Mouse (Mus musculus): ENCODE measurements around the gene Nrip1. TPM values are rescaled to one million over a fixed set of nuclear protein-coding genes. Genes with fewer than 3 reads are reported as not detected.

The Nrip1 gene
- polyA plus RNA-seq, 1 experiment: 9.6 TPM

DNA sequence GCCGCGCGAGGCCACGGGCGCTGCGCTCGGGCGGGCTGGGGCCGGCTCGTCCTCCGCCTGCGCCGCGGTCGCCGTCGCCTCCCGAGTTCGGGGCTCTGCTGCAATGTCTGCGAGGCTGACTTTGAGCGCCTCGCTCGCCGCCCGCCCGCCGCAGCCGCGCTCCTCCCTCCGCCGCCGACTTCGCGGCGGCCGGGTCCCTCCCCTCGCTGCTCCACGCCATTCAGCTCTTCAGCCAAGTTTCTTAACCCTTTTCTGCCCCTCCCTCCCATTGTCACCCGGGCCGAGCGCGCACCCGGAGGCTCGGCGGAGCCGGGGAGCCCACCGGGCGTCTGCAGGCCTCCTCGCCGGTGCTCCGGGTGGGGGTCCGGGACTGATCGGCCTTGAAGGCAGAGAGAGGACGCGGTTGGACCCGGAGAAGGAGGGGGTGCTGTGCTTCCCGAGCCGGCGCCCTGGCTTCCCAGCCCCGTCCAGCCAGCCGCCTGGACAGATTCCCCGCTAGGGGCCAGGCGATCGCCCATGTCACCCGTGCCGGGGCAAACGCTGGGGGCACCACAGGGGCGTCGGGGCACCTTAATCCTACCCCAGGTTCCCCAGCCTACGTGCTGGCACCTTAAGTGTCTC is 576 bp downstream of the Nrip1 start:
- H3K4me1 ChIP-seq (ENCODE audit: control insufficient read depth, insufficient read depth, low read length): peaks cover 10% of the 10 kb centered on the region
- TF ChIP-seq CTCF (IDR thresholded peaks at IDR 0.05; ENCODE audit: low read depth, low read length) (peak; percentile 29; the same call in 1 of the 2 replicates), POLR2A (IDR thresholded peaks at IDR 0.05; ENCODE audit: borderline replicate concordance, low read depth, low read length) (no peak)
- H3K27ac ChIP-seq (ENCODE audit: insufficient read depth, low read depth, low read length): peak overlapping the region; percentile 77
- peak overlapping the region; percentile 99 for H3K4me3 ChIP-seq (ENCODE audit: insufficient read depth, low read length)

DNA sequence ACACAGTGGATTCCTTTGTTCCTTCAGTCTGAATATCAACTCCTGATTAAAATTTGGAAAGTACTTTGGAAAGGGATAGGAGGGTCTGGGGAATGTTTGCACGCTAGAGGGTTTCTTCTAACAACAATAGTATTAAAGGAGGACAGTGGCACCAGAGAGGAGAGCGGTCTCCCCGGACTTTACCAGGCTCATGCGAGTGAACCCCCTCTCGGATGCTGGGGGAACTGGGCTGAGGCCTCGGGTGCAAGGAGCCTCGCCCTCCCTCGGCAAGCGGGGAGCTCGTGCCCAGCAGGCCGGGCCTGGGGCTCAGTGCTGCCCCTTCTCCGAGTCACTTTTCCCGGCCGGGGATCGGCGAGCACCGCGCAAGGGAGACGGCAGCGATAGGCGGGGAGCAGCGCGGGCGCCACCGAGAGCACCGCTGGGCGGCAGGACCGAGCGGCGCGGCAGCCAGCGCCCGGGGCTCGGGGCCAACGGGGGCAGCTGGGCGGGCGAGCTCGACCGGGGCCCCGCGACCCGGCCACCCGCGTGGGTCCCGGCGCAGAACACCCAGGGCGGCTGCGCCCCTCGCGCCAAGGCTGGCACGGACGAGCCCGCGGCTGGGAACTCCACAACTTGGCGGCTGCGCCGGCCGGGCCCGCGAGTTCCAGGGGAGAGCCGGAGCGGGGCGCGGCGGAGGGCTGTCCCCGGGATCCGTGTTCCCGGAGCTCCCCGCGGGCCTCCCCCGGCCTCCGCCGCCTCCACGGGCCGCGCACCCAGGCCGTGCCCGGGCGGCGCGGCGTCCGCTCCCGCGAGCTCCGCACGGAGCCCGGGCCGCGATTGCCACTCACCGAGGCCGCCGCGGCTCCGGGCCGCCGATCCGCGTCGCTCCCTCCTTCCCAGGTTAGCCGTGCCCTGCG is 1.3 kb downstream of the Nrip1 start:
- 0 out of 2 replicates have a peak, but pooled peaks have one; percentile 8 for TF ChIP-seq CTCF (IDR thresholded peaks at IDR 0.05; ENCODE audit: low read depth, low read length)
- TF ChIP-seq POLR2A (IDR thresholded peaks at IDR 0.05; ENCODE audit: borderline replicate concordance, low read depth, low read length): no peak
- H3K27ac ChIP-seq (ENCODE audit: insufficient read depth, low read depth, low read length): peak overlapping the region; percentile 77
- peak overlapping the region; percentile 99 for H3K4me3 ChIP-seq (ENCODE audit: insufficient read depth, low read length)
- peaks cover 10% of the 10 kb centered on the region for H3K4me1 ChIP-seq (ENCODE audit: control insufficient read depth, insufficient read depth, low read length)

DNA sequence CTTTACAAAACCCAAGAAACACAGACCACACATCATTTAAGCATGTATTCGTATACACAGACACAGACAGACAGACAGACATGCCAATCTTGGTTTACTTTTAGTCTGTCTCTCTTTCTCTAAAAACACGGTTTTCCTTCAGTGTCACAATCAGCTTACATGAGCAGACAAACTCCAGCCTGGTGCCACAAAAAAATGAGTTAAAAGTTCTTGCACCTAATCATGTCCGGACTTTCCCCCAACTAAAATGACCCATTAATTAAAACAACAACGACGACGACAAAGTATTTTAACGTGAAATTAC is 2.1 kb downstream of the Nrip1 start:
- Histone ChIP-seq H3K4me3 (ENCODE audit: insufficient read depth, low read length) (peak overlapping the region; percentile 99), H3K4me1 (ENCODE audit: control insufficient read depth, insufficient read depth, low read length) (peaks cover 10% of the 10 kb centered on the region), H3K27ac (ENCODE audit: insufficient read depth, low read depth, low read length) (no peak overlapping the region)
- no peak for TF ChIP-seq POLR2A (IDR thresholded peaks at IDR 0.05; ENCODE audit: borderline replicate concordance, low read depth, low read length)

DNA sequence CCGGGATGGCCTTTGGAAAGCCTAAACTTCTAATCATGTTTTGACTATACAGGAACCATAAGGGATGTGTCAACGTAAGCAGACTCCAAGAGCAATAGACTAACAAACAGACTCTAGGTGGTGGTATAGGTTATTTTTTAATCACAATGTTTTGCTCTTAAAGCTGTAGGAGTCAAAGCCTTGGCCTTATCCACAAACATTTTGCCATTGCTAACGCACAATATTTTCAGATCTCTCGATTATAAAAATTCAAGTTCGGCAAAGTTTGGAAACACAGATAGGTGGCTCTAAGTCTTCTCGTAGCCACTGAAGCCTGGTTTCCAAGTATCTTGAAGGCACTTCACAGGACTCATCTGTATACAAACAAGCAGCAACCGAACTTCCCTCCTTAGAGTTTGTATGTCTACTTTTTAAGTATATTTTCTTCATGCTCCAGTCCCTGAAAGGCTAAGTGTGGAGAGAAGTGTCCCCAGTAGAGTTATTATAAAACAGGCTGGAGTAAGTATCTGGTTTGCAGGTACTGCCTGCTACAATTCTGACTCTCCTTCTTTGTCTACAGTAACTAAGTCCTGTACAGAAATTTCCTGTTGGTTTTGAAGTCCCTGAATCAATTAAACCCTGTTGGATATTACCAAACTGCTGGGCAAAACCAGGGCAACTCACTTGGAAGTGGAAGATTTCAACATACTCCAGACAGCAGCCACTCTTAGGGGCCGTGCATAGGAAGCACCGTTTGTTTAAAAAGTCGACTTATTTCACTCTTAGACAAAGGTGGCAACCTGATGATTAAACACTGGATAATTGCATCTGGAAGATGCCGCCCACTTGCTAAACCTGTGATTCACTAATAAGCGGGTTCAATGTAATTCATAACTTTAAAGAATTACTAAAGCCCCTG is 2.7 kb downstream of the Nrip1 start:
- TF ChIP-seq POLR2A (IDR thresholded peaks at IDR 0.05; ENCODE audit: borderline replicate concordance, low read depth, low read length) (no peak), CTCF (IDR thresholded peaks at IDR 0.05; ENCODE audit: low read depth, low read length) (no peak)
- no peak overlapping the region for H3K27ac ChIP-seq (ENCODE audit: insufficient read depth, low read depth, low read length)
- H3K4me1 ChIP-seq (ENCODE audit: control insufficient read depth, insufficient read depth, low read length): peaks cover 15% of the 10 kb centered on the region
- H3K4me3 ChIP-seq (ENCODE audit: insufficient read depth, low read length): peak overlapping the region; percentile 99

- H3K27ac ChIP-seq (ENCODE audit: insufficient read depth, low read depth, low read length): no peak overlapping the region
- no peak overlapping the region for H3K4me3 ChIP-seq (ENCODE audit: insufficient read depth, low read length)
- H3K4me1 ChIP-seq (ENCODE audit: control insufficient read depth, insufficient read depth, low read length): peaks cover 18% of the 10 kb centered on the region
- TF ChIP-seq CTCF (IDR thresholded peaks at IDR 0.05; ENCODE audit: low read depth, low read length) (no peak), POLR2A (IDR thresholded peaks at IDR 0.05; ENCODE audit: borderline replicate concordance, low read depth, low read length) (no peak)
These were observed 3.4 kb downstream of the Nrip1 start for GRCm38 (mm10) chr16:76370041-76370715.

DNA sequence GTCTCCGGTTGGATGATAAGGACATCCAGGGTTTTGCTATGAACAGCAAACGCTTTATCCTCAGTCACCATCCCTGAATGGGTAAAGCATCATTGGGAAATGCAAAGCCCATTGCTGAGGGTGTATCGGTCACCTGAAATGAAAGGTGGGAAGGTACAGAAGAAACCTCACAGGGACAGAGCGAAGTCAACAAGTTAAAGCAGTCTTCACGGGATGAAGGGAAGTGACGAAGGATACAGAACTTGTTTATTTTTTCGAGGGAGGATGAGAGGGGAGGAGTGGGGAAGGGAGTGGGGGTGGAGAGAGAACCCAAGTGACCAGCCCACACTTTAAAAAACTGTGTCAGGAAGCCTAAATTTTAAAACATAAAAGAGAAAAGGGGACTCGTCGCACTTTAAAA is 4.4 kb downstream of the Nrip1 start:
- Histone ChIP-seq H3K4me3 (ENCODE audit: insufficient read depth, low read length) (no peak overlapping the region), H3K4me1 (ENCODE audit: control insufficient read depth, insufficient read depth, low read length) (peaks cover 25% of the 10 kb centered on the region), H3K27ac (ENCODE audit: insufficient read depth, low read depth, low read length) (no peak overlapping the region)
- TF ChIP-seq POLR2A (IDR thresholded peaks at IDR 0.05; ENCODE audit: borderline replicate concordance, low read depth, low read length): no peak
- no peak for TF ChIP-seq CTCF (IDR thresholded peaks at IDR 0.05; ENCODE audit: low read depth, low read length)

- TF ChIP-seq CTCF (IDR thresholded peaks at IDR 0.05; ENCODE audit: low read depth, low read length): no peak
- no peak for TF ChIP-seq POLR2A (IDR thresholded peaks at IDR 0.05; ENCODE audit: borderline replicate concordance, low read depth, low read length)
- Histone ChIP-seq H3K4me3 (ENCODE audit: insufficient read depth, low read length) (no peak overlapping the region), H3K4me1 (ENCODE audit: control insufficient read depth, insufficient read depth, low read length) (peaks cover 41% of the 10 kb centered on the region)
These were observed 6.2 kb downstream of the Nrip1 start for GRCm38 (mm10) chr16:76367261-76367908.

DNA sequence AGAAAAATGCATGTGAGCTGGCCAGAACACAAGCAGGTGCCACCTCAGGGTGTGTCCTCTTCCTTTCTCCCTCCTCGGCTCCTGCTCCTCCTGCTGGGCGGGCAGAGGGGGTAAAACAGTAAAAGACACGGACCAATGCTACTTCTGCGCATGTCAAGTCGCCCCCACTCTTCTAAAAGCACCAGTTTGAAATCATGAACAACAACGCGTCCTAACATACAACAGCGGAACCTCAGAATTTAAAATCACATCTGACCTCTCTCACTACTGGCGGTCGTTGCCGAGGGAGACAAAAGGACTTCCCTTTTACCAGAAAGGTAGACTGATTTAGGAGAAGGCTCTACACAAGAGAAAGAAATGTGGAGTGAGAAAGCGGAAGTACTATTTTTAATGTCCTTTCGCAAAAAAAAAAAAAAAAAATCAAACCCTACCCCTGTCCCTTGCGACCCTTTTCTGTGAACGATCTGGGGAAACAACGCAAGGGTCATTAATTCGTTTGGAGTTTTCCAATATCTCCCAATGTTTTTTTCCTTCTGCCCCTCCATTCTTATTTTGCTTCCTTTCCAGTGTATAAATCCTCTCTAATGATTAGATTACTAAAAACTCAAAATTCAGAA is 7.7 kb downstream of the Nrip1 start:
- H3K4me1 ChIP-seq (ENCODE audit: control insufficient read depth, insufficient read depth, low read length): peaks cover 43% of the 10 kb centered on the region
- peak overlapping the region; percentile 59 for H3K27ac ChIP-seq (ENCODE audit: insufficient read depth, low read depth, low read length)
- TF ChIP-seq CTCF (IDR thresholded peaks at IDR 0.05; ENCODE audit: low read depth, low read length) (no peak), POLR2A (IDR thresholded peaks at IDR 0.05; ENCODE audit: borderline replicate concordance, low read depth, low read length) (no peak)
- peak overlapping the region; percentile 47 for H3K4me3 ChIP-seq (ENCODE audit: insufficient read depth, low read length)

More at GRCm38 (mm10) chr16:76367261-76367908, 6.2 kb downstream of the Nrip1 start:
- no peak overlapping the region for H3K27ac ChIP-seq (ENCODE audit: insufficient read depth, low read depth, low read length)
